Mouse (Mus musculus) ES-Bruce4 (cell line): ENCODE data around the gene Il3. TPM values are rescaled to one million over a fixed set of nuclear protein-coding genes. Genes with fewer than 3 reads are reported as not detected.

ENCODE experiments used
- H3K27ac ChIP-seq: 2 replicates; pipeline ENCODE4 v1.5.1; 2012; ENCODE audit warnings: low read length, inconsistent platforms; ENCODE audit not compliant: insufficient read depth
- H3K27me3 ChIP-seq: 2 replicates; pipeline ENCODE4 v1.6.1; 2012; ENCODE audit warnings: mild to moderate bottlenecking, low read length, inconsistent platforms; ENCODE audit not compliant: control insufficient read depth, poor library complexity, insufficient read depth, severe bottlenecking
- H3K36me3 ChIP-seq: 2 replicates; pipeline ENCODE4 v1.6.1; 2012; ENCODE audit warnings: inconsistent platforms, mild to moderate bottlenecking, low read length, moderate library complexity; ENCODE audit not compliant: control insufficient read depth, poor library complexity, insufficient read depth, severe bottlenecking
- H3K4me1 ChIP-seq: one replicate; pipeline ENCODE4 v1.8.1; 2011; ENCODE audit warnings: low read length; ENCODE audit not compliant: control insufficient read depth, insufficient read depth
- H3K4me3 ChIP-seq: 2 replicates; pipeline ENCODE4 v1.5.1; 2011; ENCODE audit warnings: low read depth, mild to moderate bottlenecking, low read length
- H3K9ac ChIP-seq: 2 replicates; pipeline ENCODE4 v1.6.1; 2012; ENCODE audit warnings: low read depth, mild to moderate bottlenecking, inconsistent platforms; ENCODE audit not compliant: poor library complexity, severe bottlenecking
- H3K9me3 ChIP-seq: replicated peaks from 2 replicates; pipeline ENCODE4 v1.6.1; 2012; ENCODE audit warnings: mild to moderate bottlenecking, low read length, inconsistent platforms; ENCODE audit not compliant: control insufficient read depth, poor library complexity, insufficient read depth, severe bottlenecking
- CTCF ChIP-seq: IDR thresholded peaks from one replicate; pipeline ENCODE4 v1.8.1; 2011; ENCODE audit warnings: low read depth, low read length
- EP300 ChIP-seq: IDR thresholded peaks from 2 replicates; pipeline ENCODE4 v1.6.1; 2011; ENCODE audit warnings: low read depth, low read length; ENCODE audit not compliant: insufficient read depth
- POLR2A ChIP-seq: IDR thresholded peaks from one replicate; pipeline ENCODE4 v1.8.1; 2011; ENCODE audit warnings: low read length; ENCODE audit not compliant: insufficient read depth
- polyA plus RNA-seq: library from polyadenylated mRNA; stranded (reverse); fragments of >200 nt; gene quantifications from 2 replicates; pipeline ENCODE4 v1.2.4, GENCODE M21; 2011; ENCODE audit warnings: low read depth; ENCODE audit not compliant: missing spikeins, insufficient read depth, insufficient read length

The Il3 gene
- polyA plus RNA-seq, 1 experiment, result not detected

GRCm38 (mm10) chr11:54295971-54296370 is 28.9 kb upstream of the Il3 start:
- H3K27ac ChIP-seq, result no peak overlapping the region
- H3K9ac ChIP-seq, result no peak overlapping the region
- H3K9me3 ChIP-seq, result no peaks in the 10 kb centered on the region
- H3K27me3 ChIP-seq, result no peaks in the 10 kb centered on the region; the same call in 1 of the 2 replicates
- H3K36me3 ChIP-seq, result no peaks in the 10 kb centered on the region
- H3K4me1 ChIP-seq, result no peaks in the 10 kb centered on the region
- TF ChIP-seq CTCF (no peak), POLR2A (no peak), EP300 (no peak)
- H3K4me3 ChIP-seq, result no peak overlapping the region

GRCm38 (mm10) chr11:54293980-54294807 is 27.1 kb upstream of the Il3 start:
- H3K4me3 ChIP-seq, result no peak overlapping the region
- no peak overlapping the region for H3K9ac ChIP-seq
- H3K27me3 ChIP-seq, result no peaks in the 10 kb centered on the region; the same call in 1 of the 2 replicates
- H3K9me3 ChIP-seq, result no peaks in the 10 kb centered on the region
- H3K27ac ChIP-seq, result no peak overlapping the region
- no peak for TF ChIP-seq CTCF
- TF ChIP-seq POLR2A, result no peak
- TF ChIP-seq EP300, result no peak
- no peaks in the 10 kb centered on the region for H3K4me1 ChIP-seq
- no peaks in the 10 kb centered on the region for H3K36me3 ChIP-seq

- no peak overlapping the region for H3K27ac ChIP-seq
- H3K4me1 ChIP-seq, result no peaks in the 10 kb centered on the region
- H3K36me3 ChIP-seq, result no peaks in the 10 kb centered on the region
- no peaks in the 10 kb centered on the region; the same call in 1 of the 2 replicates for H3K27me3 ChIP-seq
- TF ChIP-seq CTCF, result no peak
- TF ChIP-seq EP300, result no peak
- no peak for TF ChIP-seq POLR2A
- H3K9me3 ChIP-seq, result no peaks in the 10 kb centered on the region
- H3K9ac ChIP-seq, result no peak overlapping the region
- no peak overlapping the region for H3K4me3 ChIP-seq
Measured at GRCm38 (mm10) chr11:54292163-54292562, 25.1 kb upstream of the Il3 start.

GRCm38 (mm10) chr11:54287821-54288453 is 20.9 kb upstream of the Il3 start:
- H3K27me3 ChIP-seq, result peaks cover 1% of the 10 kb centered on the region; the same call in 1 of the 2 replicates
- TF ChIP-seq EP300 (no peak), CTCF (no peak), POLR2A (no peak)
- no peak overlapping the region for H3K27ac ChIP-seq
- no peak overlapping the region for H3K4me3 ChIP-seq
- H3K36me3 ChIP-seq, result no peaks in the 10 kb centered on the region
- no peaks in the 10 kb centered on the region for H3K9me3 ChIP-seq
- no peak overlapping the region for H3K9ac ChIP-seq
- no peaks in the 10 kb centered on the region for H3K4me1 ChIP-seq

- Histone ChIP-seq H3K36me3 (no peaks in the 10 kb centered on the region), H3K9me3 (no peaks in the 10 kb centered on the region), H3K27me3 (no peaks in the 10 kb centered on the region), H3K27ac (no peak overlapping the region), H3K4me3 (no peak overlapping the region), H3K9ac (no peak overlapping the region), H3K4me1 (no peaks in the 10 kb centered on the region)
- TF ChIP-seq EP300, result no peak
- TF ChIP-seq CTCF, result no peak
- TF ChIP-seq POLR2A, result no peak
Measured at GRCm38 (mm10) chr11:54271437-54271949, 4.4 kb upstream of the Il3 start.
